Mouse (Mus musculus) heart, postnatal 4 days (tissue): Measurements from ENCODE around the gene Ctsa. TPM values are rescaled to one million over a fixed set of nuclear protein-coding genes. Genes with fewer than 3 reads are reported as not detected.
"Not testable (repeated sequence)": the region's sequence is repeated elsewhere in the genome, so short reads cannot be mapped to it uniquely, and the experiment has no call there.

Source experiments
- DNase-seq: peaks from one replicate; pipeline ENCODE4 v3.0.0; 2021
- total RNA-seq, 2 experiments: library from RNA; stranded (reverse); gene quantifications; 2 replicates each; pipeline ENCODE4 v1.2.3; 2021

Gene Ctsa
- total RNA-seq, 2 experiments from 2014 or later = 101 to 104 TPM

- DNase-seq = no peak
Measured at GRCm38 (mm10) chr2:164856309-164857100, 23.8 kb downstream of the Ctsa start.

- DNase-seq = peak; percentile 53
Measured at GRCm38 (mm10) chr2:164857101-164857821, 24.6 kb downstream of the Ctsa start, which contains the start of gene Pltp. Gene Pltp, minus strand, starts transcription at chr2:164857711.

DNA sequence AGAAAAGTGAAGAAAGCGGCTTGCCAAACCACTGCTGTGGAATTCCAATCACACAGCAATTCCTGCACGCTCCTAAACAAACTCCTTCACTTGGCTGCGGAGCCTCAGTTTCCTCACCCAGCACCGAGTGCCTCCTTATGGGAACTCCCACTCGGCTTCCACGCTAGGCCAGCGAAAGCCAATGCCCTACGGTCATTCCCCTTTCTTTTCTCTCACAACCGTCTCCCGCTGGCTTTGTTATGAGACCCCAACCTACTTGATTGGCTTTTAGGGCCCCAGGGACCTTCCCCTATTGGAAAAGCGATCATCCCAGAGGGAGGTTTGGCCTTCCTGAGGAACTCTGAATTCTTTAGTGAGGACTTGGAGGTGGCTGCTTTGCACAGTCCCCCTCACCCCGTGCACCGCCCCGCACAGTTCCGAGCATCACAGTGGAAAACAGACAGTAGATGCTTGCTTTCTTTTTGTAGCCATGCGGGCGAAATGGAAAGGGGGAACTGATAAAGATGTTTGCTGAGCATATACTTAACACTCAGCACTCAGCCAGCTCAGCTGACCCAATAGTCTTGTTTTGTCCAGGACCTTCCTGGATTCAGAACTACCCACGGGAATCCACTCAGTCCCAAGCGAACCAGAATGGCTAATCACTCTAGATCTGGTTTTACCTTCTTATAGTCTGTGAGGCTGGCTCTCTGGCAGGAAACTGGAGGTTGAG is 25.3 kb downstream of the Ctsa start:
- no peak for DNase-seq

GRCm38 (mm10) chr2:164859155-164859554 is 26.5 kb downstream of the Ctsa start:
- no peak for DNase-seq

- no peak for DNase-seq
Measured at GRCm38 (mm10) chr2:164859640-164860432, 27.2 kb downstream of the Ctsa start.

DNA sequence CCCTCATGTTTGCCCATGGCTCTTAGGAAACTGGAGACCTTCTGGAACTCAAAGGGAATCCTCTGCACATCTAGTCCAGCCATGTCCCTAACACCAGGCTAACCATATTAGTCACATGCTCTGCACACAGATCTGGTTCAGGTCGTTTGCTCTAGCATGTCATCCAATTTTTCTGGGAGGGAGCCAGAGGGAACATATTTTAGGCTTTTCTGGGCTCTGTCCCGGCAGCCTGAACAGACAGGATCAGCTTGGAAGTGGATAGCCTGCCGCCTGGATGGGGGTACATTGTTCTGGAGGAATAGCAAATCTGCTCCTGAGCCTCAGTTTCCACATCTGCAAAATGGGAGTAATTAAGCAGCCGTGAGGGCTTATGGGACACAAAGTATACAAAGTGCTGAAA is 28.4 kb downstream of the Ctsa start:
- no peak for DNase-seq

GRCm38 (mm10) chr2:164862179-164862861 is 29.6 kb downstream of the Ctsa start:
- peak; percentile 82 for DNase-seq

DNA sequence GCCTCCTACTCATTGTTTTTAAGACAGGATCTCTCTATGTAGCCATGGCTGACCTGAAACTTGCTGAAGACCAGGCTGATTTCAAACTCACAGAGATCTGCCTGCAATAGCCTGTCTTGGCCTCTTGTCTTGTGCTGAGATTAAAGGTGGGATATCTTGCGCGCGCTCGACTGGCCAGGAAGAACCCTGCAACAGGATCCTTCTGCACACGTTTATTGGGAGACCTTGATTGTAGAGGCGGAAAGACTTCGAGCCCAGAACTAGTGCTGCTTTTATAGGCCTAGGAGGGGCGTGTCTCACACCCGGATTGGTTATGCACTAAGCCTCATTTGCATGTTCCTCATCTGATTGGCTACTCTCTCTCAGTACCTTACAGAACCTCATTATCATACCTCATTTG is 30.7 kb downstream of the Ctsa start:
- DNase-seq = not testable (repeated sequence)

DNA sequence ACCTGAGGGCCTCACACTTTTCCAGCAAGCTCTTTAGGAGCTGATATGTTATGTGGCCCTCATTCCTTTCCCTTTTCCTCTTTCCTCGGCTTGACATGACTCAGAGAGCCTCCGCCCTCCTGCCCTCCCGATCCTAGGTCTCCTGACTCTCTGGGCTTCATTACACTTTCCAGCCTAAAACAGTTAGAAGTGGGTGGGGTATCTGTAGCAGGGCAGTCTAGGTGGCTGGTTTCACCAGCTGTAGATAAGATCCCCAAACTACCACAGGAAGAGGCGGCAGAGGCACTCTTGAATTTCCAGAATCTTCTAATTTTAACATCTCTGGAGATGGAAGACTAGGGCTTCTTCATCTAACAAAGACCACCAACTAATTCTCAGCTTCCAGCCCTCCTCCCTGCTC is 31.9 kb downstream of the Ctsa start:
- no peak for DNase-seq

GRCm38 (mm10) chr2:164866741-164867551 is 34.3 kb downstream of the Ctsa start:
- DNase-seq = peak; percentile 91

DNA sequence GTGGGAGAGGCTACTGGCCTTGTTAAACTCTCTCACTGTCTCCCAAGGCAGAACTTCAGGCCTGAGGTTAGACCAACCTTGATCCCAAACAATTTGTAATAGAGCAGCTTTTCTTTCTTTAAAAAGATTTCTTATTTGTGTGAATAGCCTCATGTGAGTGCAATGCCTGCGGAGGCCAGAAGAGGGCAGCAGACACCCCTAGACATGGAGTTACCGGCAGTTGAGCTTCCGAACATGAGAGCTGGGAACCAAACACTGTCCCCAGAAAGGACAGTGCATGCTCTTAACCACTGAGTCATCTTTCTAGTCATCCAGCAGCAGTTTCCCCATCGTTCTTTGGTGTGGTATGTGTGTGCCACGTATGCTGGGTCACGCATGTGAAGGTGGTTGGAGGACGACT is 34.9 kb downstream of the Ctsa start:
- DNase-seq = no peak

DNA sequence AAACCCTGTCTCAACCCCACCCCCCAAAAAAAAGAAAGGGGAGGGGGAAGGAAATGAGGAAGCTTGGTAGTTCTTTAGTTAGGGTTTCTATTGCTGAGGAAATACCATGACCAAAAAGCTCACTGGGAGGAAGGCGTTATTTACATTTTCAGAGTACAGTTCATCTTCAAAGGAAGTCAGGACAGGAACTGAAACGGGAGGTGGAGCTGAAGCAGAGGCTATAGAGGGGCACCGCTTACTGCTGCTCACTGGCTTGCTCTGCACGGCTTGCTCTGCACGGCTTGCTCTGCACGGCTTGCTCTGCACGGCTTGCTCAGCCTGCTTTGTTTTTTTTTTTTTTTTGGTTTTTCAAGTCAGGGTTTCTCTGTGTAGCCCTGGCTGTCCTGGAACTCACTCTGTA is 35.8 kb downstream of the Ctsa start:
- no peak for DNase-seq

DNA sequence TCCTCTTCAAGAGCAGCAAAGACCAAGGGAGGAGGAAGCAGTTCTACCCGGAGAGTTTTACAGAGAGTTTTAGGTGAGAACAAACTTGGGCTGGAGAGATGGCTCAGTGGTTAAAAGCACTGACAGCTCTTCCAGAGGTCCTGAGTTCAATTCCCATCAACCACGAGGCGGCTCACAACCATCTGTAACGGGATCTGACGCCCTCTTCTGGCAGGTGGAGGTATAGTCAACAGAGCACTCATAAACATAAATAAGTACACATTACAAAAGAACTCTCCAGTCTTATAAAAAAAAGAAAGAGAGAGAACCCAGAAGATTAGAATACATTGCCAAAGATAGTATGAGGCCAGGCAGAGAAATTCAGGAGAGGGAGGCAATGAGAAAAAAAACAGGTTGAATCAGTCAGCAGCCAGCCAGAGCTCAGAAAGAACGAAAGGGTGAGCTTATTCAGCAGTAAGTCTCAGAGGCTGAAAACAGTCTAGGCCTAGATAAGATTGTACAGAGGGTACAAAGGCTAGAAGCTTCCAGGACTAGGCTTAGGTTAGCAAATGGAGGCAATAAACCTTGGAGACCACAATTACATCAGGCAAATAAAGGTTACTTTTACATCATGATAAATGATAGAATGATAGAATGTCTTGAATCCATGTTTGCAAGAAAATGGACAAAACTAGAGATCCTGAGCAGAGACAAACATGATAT is 39.1 kb downstream of the Ctsa start:
- no peak for DNase-seq

DNA sequence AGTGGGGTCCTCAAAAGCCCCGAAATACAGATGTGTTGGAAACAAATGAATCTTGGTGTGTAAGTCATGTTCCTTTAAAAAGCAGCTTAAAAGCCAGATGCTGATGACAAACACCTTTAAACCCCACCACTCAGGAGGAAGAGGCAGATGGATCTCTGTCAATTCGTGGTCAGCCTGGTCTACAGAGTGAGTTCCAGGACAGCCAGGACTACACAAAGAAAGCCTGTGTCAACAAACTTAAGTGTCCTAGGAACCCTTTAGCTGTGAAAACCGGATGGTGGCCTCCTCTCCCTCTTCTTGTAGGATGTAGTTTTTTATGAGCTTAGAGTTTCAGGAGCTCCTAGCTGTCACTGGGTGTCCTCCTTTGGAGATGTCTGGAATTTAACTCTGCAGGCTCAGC is 40.9 kb downstream of the Ctsa start:
- no peak for DNase-seq

DNA sequence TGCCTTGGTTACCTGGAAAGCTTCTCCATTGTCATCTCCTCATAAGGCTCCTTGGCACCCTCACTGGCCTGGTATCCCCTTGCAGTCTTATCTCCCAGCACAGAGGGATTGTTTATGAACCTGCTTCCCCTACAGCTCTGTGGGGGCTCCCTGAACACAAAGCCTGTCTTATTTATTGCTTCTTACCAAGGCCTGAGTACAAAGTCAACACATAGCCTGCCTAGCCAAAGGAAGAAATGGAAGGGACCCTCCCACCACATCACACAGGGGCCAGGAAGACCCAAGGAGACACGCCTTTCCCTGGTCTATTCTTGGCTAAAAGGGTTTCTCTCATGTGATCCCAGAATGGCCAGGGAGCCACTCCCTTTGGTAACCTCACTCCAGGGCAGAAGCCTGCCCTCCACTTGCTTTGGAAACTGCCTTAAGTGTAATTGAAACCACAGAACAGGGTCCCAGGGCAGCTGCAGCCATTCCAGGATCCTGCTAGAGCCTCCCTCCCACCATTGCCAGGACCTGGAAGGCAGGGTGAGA is 41.6 kb downstream of the Ctsa start:
- peak; percentile 55 for DNase-seq

GRCm38 (mm10) chr2:164875648-164876047 is 43.0 kb downstream of the Ctsa start:
- not testable (repeated sequence) for DNase-seq

DNA sequence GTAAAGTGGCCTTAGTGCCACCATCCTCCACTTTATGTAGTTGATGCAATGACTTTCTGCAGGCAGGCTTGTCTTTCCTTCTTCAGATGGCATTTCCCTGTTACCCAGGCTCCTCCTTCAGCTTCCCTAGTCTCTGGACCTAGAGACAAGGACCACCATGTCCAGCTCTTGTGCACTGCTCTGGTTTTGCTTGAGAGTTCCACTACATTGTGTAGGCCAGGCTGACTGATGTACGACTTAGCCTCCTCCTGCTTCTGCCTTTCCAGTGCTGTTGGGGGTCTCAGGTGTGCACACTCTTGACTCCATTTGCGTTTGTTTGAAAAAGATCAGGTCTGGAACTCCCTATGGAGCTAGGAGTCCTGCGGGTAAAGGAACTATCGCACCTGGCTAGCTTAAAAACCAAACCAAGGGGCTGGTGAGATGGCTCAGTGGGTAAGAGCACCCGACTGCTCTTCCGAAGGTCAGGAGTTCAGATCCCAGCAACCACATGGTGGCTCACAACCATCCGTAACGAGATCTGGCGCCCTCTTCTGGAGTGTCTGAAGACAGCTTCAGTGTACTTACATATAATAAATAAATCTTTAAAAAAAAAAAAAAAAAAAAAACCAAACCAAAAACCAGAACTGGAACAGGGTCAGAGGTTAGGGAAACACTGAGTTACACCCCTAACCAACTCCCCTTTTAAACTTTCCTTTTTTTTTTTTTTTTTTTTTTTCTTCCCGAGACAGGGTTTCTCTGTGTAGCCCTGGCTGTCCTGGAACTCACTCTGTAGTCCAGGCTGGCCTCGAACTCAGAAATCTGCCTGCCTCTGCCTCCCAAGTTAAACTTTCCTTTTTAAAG is 44.9 kb downstream of the Ctsa start:
- not testable (repeated sequence) for DNase-seq

GRCm38 (mm10) chr2:164878509-164879227 is 46.0 kb downstream of the Ctsa start:
- peak; percentile 68 for DNase-seq
